Mouse (Mus musculus): ENCODE data around the gene Ubqln1. TPM values are rescaled to one million over a fixed set of nuclear protein-coding genes. Genes with fewer than 3 reads are reported as not detected.
A peak's percentile ranks its signal among the peaks of the same experiment; 100 is the strongest.
"Not testable (repeated sequence)": the region's sequence is repeated elsewhere in the genome, so short reads cannot be mapped to it uniquely, and the experiment has no call there.

Ubqln1 gene
- polyA plus RNA-seq, 2 experiments, result 28.6 to 28.8 TPM

DNA sequence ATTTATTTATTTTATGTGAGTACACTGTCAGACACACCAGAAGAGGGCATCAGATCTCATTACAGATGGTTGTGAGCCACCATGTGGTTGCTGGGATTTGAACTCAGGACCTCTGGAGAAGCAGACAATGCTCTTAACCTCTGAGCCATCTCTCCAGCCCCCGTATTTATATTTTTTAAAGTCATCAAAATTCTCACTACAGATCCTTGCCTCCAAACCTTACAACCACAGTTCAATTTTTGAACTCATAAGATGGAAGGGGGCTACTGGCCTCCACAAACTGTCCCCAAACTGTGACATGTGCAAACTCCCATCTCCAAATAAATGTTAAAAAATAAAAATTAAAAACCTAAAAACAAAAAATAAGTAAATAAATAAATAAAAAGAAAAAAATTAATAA lies 67.7 kb downstream of the Ubqln1 start:
- Histone ChIP-seq H3K27me3 (ENCODE audit: control insufficient read depth, insufficient read depth, low read length) (no peaks in the 10 kb centered on the region; the same call in 1 of the 2 replicates), H3K4me1 (replicated peaks; ENCODE audit: control insufficient read depth in 2 of 2, insufficient read depth in 2 of 2, low read length in 1 of 2) (peaks cover 0 to 8% of the 10 kb centered on the region in 2 experiments; a peak in 1 of 4 replicates), H3K9me3 (ENCODE audit: control insufficient read depth, low read length) (no peaks in the 10 kb centered on the region), H3K27ac (no peak overlapping the region), H3K4me3 (ENCODE audit: insufficient read depth in 1 of 2, low read depth in 2 of 2, low read length in 2 of 2) (no peak overlapping the region), H3K36me3 (replicated peaks; ENCODE audit: control insufficient read depth, insufficient read depth, low read depth) (no peaks in the 10 kb centered on the region), H3K9ac (replicated peaks) (no peak overlapping the region), H3K4me2 (ENCODE audit: low read depth) (peak overlapping the region; percentile 83)
- TF ChIP-seq EP300 (IDR thresholded peaks at IDR 0.05; ENCODE audit: low read depth), result no peak
- no peak for TF ChIP-seq CTCF (IDR thresholded peaks at IDR 0.05; ENCODE audit: low read depth)
- ATAC-seq (ENCODE audit: insufficient read depth) (no peak), DNase-seq (ENCODE audit: low read depth in 3 of 3, low spot score in 3 of 3) (no peak)
- WGBS (ENCODE audit: insufficient replicate concordance), result 71% methylated on average over 1 of the region's 1 CpGs

DNA sequence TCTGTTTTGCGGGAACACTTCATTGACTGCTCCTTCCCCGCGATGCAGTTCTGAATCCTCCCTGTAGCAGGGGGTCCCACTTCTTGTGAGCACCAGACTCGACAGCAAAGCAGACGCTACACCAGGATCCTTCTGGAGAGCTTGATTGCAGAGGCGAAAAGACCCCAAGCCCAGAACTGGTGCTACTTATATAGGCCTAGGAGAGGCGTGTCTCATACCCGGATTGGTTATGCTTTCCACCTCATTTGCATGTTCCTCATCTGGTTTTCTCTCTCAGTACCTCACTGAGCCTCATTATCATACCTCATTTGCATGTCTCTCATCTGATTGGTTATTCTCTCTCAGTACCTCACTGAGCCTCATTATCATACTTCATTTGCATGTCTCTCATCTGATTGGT lies 68.8 kb downstream of the Ubqln1 start:
- H3K36me3 ChIP-seq (replicated peaks; ENCODE audit: control insufficient read depth, insufficient read depth, low read depth); H3K4me3 ChIP-seq (ENCODE audit: insufficient read depth in 1 of 2, low read depth in 2 of 2, low read length in 2 of 2); H3K9me3 ChIP-seq (ENCODE audit: control insufficient read depth, low read length); H3K27ac ChIP-seq; DNase-seq (ENCODE audit: low read depth in 3 of 3, low spot score in 3 of 3); H3K4me1 ChIP-seq (replicated peaks; ENCODE audit: control insufficient read depth in 2 of 2, insufficient read depth in 2 of 2, low read length in 1 of 2); H3K27me3 ChIP-seq (ENCODE audit: control insufficient read depth, insufficient read depth, low read length); ATAC-seq (ENCODE audit: insufficient read depth); H3K9ac ChIP-seq (replicated peaks); H3K4me2 ChIP-seq (ENCODE audit: low read depth): not testable (repeated sequence)
- 87% methylated on average over 8 of the region's 8 CpGs for WGBS (ENCODE audit: insufficient replicate concordance)

DNA sequence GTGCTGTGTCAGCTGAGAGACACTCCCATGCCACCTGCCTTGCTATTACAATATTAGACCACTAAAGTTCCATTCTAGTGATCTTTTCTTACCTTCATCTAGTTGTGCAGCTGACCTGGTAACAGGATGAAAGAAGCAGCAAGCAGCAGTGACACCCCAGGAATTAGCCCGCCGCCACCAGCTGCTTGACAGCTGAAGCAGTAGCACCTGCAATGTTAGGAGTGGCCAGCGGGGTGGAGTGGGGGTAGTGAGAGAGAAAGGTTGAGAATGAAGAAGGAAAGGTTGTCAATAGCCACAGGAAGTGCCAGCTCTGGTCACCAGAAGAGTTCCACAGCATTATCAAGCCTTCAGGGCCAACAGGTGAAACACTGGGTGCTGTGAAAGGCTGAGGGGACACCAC lies 83.8 kb downstream of the Ubqln1 start:
- Histone ChIP-seq H3K27ac (no peak overlapping the region), H3K4me1 (replicated peaks; ENCODE audit: control insufficient read depth in 2 of 2, insufficient read depth in 2 of 2, low read length in 1 of 2) (peaks cover 8 to 9% of the 10 kb centered on the region in 2 experiments), H3K9ac (replicated peaks) (no peak overlapping the region), H3K4me3 (ENCODE audit: insufficient read depth in 1 of 2, low read depth in 2 of 2, low read length in 2 of 2) (no peak overlapping the region), H3K9me3 (ENCODE audit: control insufficient read depth, low read length) (no peaks in the 10 kb centered on the region), H3K27me3 (ENCODE audit: control insufficient read depth, insufficient read depth, low read length) (no peaks in the 10 kb centered on the region), H3K4me2 (ENCODE audit: low read depth) (no peak overlapping the region), H3K36me3 (replicated peaks; ENCODE audit: control insufficient read depth, insufficient read depth, low read depth) (no peaks in the 10 kb centered on the region; the same call in 1 of the 2 replicates)
- 66% methylated on average over 3 of the region's 3 CpGs for WGBS (ENCODE audit: insufficient replicate concordance)
- TF ChIP-seq EP300 (IDR thresholded peaks at IDR 0.05; ENCODE audit: low read depth) (no peak), CTCF (IDR thresholded peaks at IDR 0.05; ENCODE audit: low read depth) (peak; percentile 23; the same call in 1 of the 2 replicates)
- no peak for DNase-seq (ENCODE audit: low read depth in 3 of 3, low spot score in 3 of 3)
- ATAC-seq (ENCODE audit: insufficient read depth), result no peak

DNA sequence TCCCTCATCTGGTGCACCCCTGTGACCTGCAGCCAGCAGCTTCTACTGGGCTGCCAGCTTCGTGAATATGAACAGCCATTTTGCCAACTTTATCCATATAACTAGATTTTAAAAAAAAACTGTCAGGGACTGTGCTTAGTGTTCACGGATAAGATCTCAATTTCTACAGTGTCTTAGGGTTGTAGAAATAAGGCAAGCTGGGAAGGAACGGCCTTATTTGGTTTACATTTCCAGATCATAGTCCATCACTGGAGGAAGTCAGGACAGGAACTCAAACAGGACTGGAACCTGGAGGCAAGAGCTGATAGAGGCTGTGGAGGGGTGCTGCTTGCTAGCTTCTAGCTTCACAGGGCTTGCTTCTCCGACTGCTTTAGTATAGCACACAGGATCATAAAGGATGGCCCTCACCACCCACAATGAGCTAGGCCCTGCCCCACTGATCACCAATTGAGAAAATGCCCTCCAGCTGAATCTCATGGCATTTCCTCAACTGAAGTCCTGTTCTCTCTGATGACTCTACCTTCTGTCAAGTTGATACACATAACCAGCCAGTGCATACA lies 85.7 kb downstream of the Ubqln1 start:
- no peak for ATAC-seq (ENCODE audit: insufficient read depth)
- no peak for DNase-seq (ENCODE audit: low read depth in 3 of 3, low spot score in 3 of 3)
- peak overlapping the region; percentile 85 for H3K4me2 ChIP-seq (ENCODE audit: low read depth)
- no peak for TF ChIP-seq CTCF (IDR thresholded peaks at IDR 0.05; ENCODE audit: low read depth)
- no peak for TF ChIP-seq EP300 (IDR thresholded peaks at IDR 0.05; ENCODE audit: low read depth)
- peaks cover 10 to 15% of the 10 kb centered on the region in 2 experiments for H3K4me1 ChIP-seq (replicated peaks; ENCODE audit: control insufficient read depth in 2 of 2, insufficient read depth in 2 of 2, low read length in 1 of 2)
- peak overlapping the region; percentile 69 to 93 for H3K4me3 ChIP-seq (ENCODE audit: insufficient read depth in 1 of 2, low read depth in 2 of 2, low read length in 2 of 2)
- 11% methylated on average over 4 of the region's 4 CpGs for WGBS (ENCODE audit: insufficient replicate concordance)
- no peaks in the 10 kb centered on the region for H3K27me3 ChIP-seq (ENCODE audit: control insufficient read depth, insufficient read depth, low read length)
- H3K9ac ChIP-seq (replicated peaks), result peak overlapping the region; percentile 97
- H3K27ac ChIP-seq, result peak overlapping the region; percentile 81
- H3K9me3 ChIP-seq (ENCODE audit: control insufficient read depth, low read length), result no peaks in the 10 kb centered on the region
- peaks cover 9% of the 10 kb centered on the region for H3K36me3 ChIP-seq (replicated peaks; ENCODE audit: control insufficient read depth, insufficient read depth, low read depth)

DNA sequence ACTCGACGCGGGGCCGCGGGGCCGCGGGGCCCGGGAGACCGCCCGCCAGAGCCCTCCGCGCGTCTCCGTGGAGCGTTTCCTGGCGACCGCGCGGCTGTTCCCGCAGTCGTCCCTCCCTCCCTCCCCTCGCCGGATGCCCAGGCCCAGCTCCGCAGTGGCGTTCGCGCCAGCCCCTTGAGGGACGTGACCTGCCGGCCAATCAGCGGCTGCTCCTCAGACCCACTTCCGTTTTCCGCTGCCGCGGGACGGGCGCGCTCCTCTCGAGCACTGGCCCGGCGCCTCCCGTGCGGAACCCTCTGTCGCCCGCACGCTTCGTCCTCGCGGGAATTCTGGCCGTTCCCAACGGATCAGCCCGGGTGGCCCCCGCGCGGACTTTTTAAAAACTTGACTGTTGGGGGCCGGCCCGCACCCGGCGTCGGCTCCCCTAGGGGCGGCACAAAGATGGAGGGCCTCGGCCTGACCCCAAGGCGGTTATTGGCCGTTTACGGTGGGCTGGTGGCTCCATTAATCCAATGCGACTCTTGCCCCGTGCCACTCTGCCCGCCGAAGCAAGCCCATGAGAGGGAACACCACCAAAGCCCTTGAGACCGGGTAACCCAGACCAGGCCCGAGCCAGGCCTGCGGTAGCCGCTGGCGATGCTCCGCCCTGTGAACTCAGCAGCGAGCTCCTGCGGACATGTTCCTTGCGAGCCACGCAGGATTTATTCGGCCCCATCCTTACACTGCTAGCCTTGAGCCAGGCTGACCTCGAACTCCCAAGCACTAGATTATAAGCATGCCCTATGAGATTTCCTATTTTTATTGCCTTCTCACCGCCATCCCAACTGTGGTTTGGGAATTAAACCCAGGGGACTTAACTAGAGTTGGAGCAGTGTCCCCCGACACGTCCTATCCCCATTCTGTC lies 86.4 kb downstream of the Ubqln1 start:
- Histone ChIP-seq H3K4me1 (replicated peaks; ENCODE audit: control insufficient read depth in 2 of 2, insufficient read depth in 2 of 2, low read length in 1 of 2) (peaks cover 13 to 19% of the 10 kb centered on the region in 2 experiments), H3K9ac (replicated peaks) (peak overlapping the region; percentile 97), H3K4me2 (ENCODE audit: low read depth) (peak overlapping the region; percentile 85), H3K27ac (peak overlapping the region; percentile 81), H3K27me3 (ENCODE audit: control insufficient read depth, insufficient read depth, low read length) (no peaks in the 10 kb centered on the region), H3K36me3 (replicated peaks; ENCODE audit: control insufficient read depth, insufficient read depth, low read depth) (peaks cover 9% of the 10 kb centered on the region), H3K4me3 (ENCODE audit: insufficient read depth in 1 of 2, low read depth in 2 of 2, low read length in 2 of 2) (peak overlapping the region; percentile 70 to 93), H3K9me3 (ENCODE audit: control insufficient read depth, low read length) (no peaks in the 10 kb centered on the region)
- DNase-seq (ENCODE audit: low read depth in 3 of 3, low spot score in 3 of 3), result peak; percentile 90 to 91 (median 90)
- 0 out of 2 replicates have a peak, but pooled peaks have one; percentile 3 for TF ChIP-seq CTCF (IDR thresholded peaks at IDR 0.05; ENCODE audit: low read depth)
- TF ChIP-seq EP300 (IDR thresholded peaks at IDR 0.05; ENCODE audit: low read depth), result no peak
- peak; percentile 94 for ATAC-seq (ENCODE audit: insufficient read depth)
- WGBS (ENCODE audit: insufficient replicate concordance), result under 1% methylated on average over 80 of the region's 83 CpGs
